Mouse (Mus musculus) midbrain, embryonic 16.5 days (tissue): ENCODE results near the gene Olfr65. TPM values are rescaled to one million over a fixed set of nuclear protein-coding genes. Genes with fewer than 3 reads are reported as not detected.

ENCODE experiments used
- ATAC-seq: fragments of 200-750 bp; cut with Nextera tagmentation; 2 replicates; pipeline ENCODE4 v1.8.0; 2017; ENCODE audit warnings: moderate TSS enrichment
- H3K27ac ChIP-seq: fragments of 300-500 bp; sonication (generic); 2 replicates; pipeline ENCODE4 v1.5.1; 2014; ENCODE audit warnings: mild to moderate bottlenecking, low read length, mixed read lengths
- H3K27me3 ChIP-seq: fragments of 300-500 bp; sonication (generic); 2 replicates; pipeline ENCODE4 v1.6.1; 2014; ENCODE audit warnings: low read depth, low read length, mixed read lengths; ENCODE audit not compliant: control insufficient read depth, insufficient read depth
- H3K36me3 ChIP-seq: fragments of 300-500 bp; sonication (generic); 2 replicates; pipeline ENCODE4 v1.6.1; 2014; ENCODE audit warnings: mild to moderate bottlenecking, low read length, moderate library complexity, mixed read lengths; ENCODE audit not compliant: control insufficient read depth, insufficient read depth
- H3K4me1 ChIP-seq: fragments of 300-500 bp; sonication (generic); 2 replicates; pipeline ENCODE4 v1.6.1; 2014; ENCODE audit warnings: mild to moderate bottlenecking, low read length, mixed read lengths; ENCODE audit not compliant: control insufficient read depth, insufficient read depth
- H3K4me2 ChIP-seq: fragments of 300-500 bp; sonication (generic); 2 replicates; pipeline ENCODE4 v1.6.1; 2014; ENCODE audit warnings: mild to moderate bottlenecking, low read length, mixed read lengths
- H3K4me3 ChIP-seq: fragments of 300-500 bp; sonication (generic); 2 replicates; pipeline ENCODE4 v1.5.1; 2014; ENCODE audit warnings: low read depth, mild to moderate bottlenecking, low read length, moderate library complexity, mixed read lengths
- H3K9ac ChIP-seq: fragments of 300-500 bp; sonication (generic); 2 replicates; pipeline ENCODE4 v1.6.1; 2014; ENCODE audit warnings: low read depth, low read length, mixed read lengths
- H3K9me3 ChIP-seq: fragments of 300-500 bp; sonication (generic); replicated peaks from 2 replicates; pipeline ENCODE4 v1.6.1; 2014; ENCODE audit warnings: mild to moderate bottlenecking, low read length, mixed read lengths; ENCODE audit not compliant: control insufficient read depth, poor library complexity, severe bottlenecking
- WGBS: fragments of 180-500 bp; shearing (Covaris S2); extraction: QIAGEN DNeasy Blood & Tissue Kit; methylation state at CpG from one replicate; pipeline ENCODE4 v1.1.7; 2014; 5-methylcytosine and 5-hydroxymethylcytosine counted together
- polyA plus RNA-seq: library from polyadenylated mRNA; unstranded; fragments of >200 nt; fragmentation: Nextera tagmentation; extraction: Ambion mirVana; gene quantifications from 2 replicates; pipeline ENCODE4 v1.2.1, GENCODE M21; 2015

Olfr65 gene
- polyA plus RNA-seq, 1 experiment from 2014 or later = not detected

DNA sequence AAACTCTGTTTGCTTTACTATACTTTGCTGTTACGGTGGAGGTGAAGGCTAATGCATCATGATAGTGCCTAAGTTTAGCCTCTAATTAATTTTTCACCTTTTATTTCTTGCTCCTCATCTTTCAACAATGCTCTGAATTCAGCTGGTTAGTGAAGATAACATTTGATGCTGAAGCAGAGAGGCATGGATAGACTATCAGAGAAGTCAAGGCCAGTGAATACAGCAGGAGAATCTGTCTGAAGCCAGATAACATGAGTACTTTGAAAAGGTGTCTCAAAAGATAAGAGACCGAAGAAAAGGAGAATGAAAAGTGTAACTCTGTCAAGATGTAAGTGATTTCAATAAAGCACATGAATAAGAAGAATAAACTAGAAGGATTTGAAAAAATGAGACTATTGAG, 26.2 kb upstream of the Olfr65 start:
- WGBS = 86% methylated on average over 2 of the region's 2 CpGs
- H3K4me3 ChIP-seq = no peak overlapping the region
- H3K9me3 ChIP-seq = no peaks in the 10 kb centered on the region
- ATAC-seq = no peak
- no peaks in the 10 kb centered on the region for H3K27me3 ChIP-seq
- no peak overlapping the region for H3K4me2 ChIP-seq
- no peak overlapping the region for H3K9ac ChIP-seq
- H3K27ac ChIP-seq = no peak overlapping the region
- no peaks in the 10 kb centered on the region for H3K36me3 ChIP-seq
- H3K4me1 ChIP-seq = no peaks in the 10 kb centered on the region

DNA sequence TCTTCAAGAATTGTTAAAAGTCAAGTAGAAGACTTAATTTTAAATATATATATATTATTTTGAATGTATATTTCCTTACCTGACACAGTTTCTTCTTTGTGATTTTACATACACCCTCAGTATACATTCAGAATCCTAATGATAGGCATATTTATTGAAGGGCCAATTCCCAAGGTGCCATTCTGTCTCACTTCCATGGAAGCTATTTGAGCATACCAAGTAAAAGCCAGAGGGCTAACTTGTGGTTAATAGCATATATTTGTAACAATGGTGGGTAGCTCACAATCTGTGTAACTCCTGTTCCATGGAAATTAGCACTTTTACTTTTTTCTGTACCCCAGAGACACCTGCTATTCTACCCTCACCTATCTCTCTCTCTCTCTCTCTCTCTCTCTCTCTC, 17.1 kb upstream of the Olfr65 start, which contains the start of gene Olfr66:
Gene Olfr66 (minus strand): TSS at position 101 of the 400 bp plus-strand sequence.
- Histone ChIP-seq H3K27ac (no peak within 1 kb of the TSS), H3K4me1 (no peaks in the 10 kb centered on the region), H3K4me3 (no peak within 1 kb of the TSS), H3K27me3 (no peaks in the 10 kb centered on the region), H3K9me3 (no peaks in the 10 kb centered on the region), H3K9ac (no peak within 1 kb of the TSS), H3K4me2 (no peak within 1 kb of the TSS), H3K36me3 (no peaks in the 10 kb centered on the region)
- no peak for ATAC-seq

DNA sequence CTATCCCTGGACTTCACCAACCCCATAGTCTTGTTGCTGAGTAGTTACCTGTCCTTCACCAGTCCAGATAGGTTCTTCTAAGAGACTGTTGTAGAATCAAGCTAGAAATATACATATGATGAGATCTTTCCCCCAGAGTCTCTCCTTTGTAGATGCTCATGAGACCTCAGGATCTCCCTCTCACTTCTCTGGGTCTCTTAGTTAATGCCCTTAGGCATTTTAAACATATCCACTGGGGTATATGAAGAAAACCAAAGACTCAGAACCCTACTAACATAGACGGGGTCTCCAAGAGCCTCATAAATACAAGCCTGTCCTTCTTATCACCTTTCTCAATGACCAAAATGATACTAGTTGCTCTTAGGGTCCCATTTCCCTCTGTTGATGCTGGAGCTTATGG, 8.9 kb upstream of the Olfr65 start, which contains the start of gene Olfr64:
Gene Olfr64 (minus strand): TSS at position 101 of the 400 bp plus-strand sequence.
- Histone ChIP-seq H3K27me3 (no peaks in the 10 kb centered on the region), H3K36me3 (no peaks in the 10 kb centered on the region), H3K4me3 (no peak within 1 kb of the TSS), H3K9ac (no peak within 1 kb of the TSS), H3K4me2 (no peak within 1 kb of the TSS), H3K4me1 (no peaks in the 10 kb centered on the region), H3K9me3 (0 out of 2 replicates have a peak, but pooled peaks cover 3% of the 10 kb centered on the region), H3K27ac (no peak within 1 kb of the TSS)
- no peak for ATAC-seq
- WGBS = 85% methylated on average over 1 of the region's 1 CpGs

DNA sequence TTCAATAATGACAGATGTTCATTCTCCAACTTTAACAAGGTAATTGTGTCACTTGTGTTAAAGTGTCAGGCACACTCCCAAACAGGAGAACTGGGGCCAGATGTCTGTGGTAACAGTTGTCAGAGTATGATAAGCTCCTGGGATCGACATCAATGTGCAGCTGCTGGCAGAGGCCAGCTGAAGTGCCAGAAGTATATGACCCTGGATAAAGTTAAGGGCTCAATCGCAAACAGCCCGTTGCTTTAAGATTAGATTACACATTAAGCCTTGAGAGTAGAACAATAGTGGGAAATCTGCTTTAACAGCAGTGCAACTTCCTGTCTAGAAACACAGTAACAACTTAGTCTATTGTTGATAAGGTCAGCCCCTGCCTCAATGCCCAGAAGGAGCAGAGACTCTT, 6.8 kb downstream of the Olfr65 start:
- ATAC-seq = no peak
- no peak overlapping the region for H3K9ac ChIP-seq
- no peak overlapping the region for H3K27ac ChIP-seq
- no peaks in the 10 kb centered on the region for H3K9me3 ChIP-seq
- H3K36me3 ChIP-seq = no peaks in the 10 kb centered on the region
- no peak overlapping the region for H3K4me3 ChIP-seq
- H3K4me1 ChIP-seq = no peaks in the 10 kb centered on the region
- no peak overlapping the region for H3K4me2 ChIP-seq
- H3K27me3 ChIP-seq = no peaks in the 10 kb centered on the region
- WGBS = 51% methylated on average over 3 of the region's 3 CpGs

DNA sequence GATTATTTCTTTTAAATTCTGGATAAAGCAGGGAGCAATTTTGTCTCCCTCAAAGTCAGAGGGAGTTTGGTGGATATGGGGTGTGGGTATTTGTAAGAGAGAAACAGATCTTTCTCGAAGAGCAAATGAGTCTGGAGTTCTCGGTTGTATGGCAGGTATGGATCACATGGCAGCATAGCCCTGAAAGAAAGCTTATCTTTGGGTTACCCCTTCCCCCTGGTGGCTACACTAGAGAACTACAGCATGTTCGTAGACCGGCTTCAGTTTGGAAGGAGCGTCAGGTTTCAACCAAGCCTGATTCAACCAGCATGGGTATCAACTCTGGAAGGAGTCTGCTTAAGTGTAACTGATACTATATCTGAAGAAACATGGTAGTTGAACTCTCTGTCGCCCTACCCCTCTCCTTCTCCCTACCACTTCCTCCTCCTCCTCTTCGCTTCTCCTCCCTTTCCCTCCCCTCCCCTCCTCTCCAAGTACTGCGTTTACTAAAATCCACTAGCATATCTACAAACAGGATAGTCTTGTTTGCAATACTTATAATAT, 9.8 kb downstream of the Olfr65 start:
- no peaks in the 10 kb centered on the region for H3K27me3 ChIP-seq
- no peaks in the 10 kb centered on the region for H3K9me3 ChIP-seq
- H3K36me3 ChIP-seq = no peaks in the 10 kb centered on the region
- WGBS = 50% methylated on average over 8 of the region's 8 CpGs
- H3K27ac ChIP-seq = no peak overlapping the region
- no peak for ATAC-seq
- no peak overlapping the region for H3K4me2 ChIP-seq
- no peak overlapping the region for H3K9ac ChIP-seq
- no peaks in the 10 kb centered on the region for H3K4me1 ChIP-seq
- no peak overlapping the region for H3K4me3 ChIP-seq

DNA sequence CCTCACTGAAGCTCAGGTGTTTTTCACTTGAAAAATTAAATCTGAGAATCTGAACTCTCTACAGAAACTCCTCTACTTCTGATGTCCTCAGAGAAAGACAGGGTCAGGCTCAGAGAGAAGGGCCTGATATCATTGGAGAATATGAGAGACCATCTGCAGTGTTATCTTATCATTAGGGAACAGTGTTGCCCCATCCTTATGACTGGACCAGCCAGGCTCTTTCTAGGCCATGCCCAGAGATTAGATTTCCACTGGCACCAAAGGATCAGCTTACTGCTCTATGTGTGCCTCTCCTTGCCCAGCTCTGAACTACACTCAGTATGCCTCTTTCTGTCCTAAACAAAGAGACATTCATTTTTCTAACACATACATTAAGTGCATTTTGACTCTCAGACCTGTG, 12.1 kb downstream of the Olfr65 start:
- H3K4me3 ChIP-seq = no peak overlapping the region
- no peak overlapping the region for H3K27ac ChIP-seq
- H3K36me3 ChIP-seq = no peaks in the 10 kb centered on the region
- H3K9ac ChIP-seq = no peak overlapping the region
- H3K27me3 ChIP-seq = no peaks in the 10 kb centered on the region
- no peaks in the 10 kb centered on the region for H3K9me3 ChIP-seq
- no peak for ATAC-seq
- H3K4me2 ChIP-seq = no peak overlapping the region
- no peaks in the 10 kb centered on the region for H3K4me1 ChIP-seq

DNA sequence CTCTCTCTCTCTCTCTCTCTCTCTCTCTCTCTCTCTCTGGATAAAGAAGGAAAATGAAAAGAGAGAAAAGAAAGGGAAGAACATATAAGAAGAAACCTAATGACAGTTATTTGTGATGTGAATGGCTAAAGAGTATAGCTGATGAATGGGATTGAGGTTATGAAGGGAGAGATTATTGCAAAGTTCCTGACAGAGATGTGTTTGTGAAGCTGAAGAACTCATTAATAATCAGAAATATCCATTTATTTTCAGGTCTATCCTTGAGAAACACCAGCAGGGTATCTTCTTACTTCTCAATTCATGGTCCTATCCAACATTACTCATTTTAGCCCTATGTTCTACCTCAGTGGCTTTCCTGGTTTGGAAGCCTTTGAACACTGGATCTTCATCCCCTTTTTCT, 25.2 kb downstream of the Olfr65 start, which contains the start of gene Olfr631:
Gene Olfr631 (plus strand): TSS at position 301 of the 400 bp plus-strand sequence.
- H3K9ac ChIP-seq = no peak within 1 kb of the TSS
- H3K4me2 ChIP-seq = no peak within 1 kb of the TSS
- no peaks in the 10 kb centered on the region for H3K9me3 ChIP-seq
- H3K27me3 ChIP-seq = no peaks in the 10 kb centered on the region
- H3K4me1 ChIP-seq = no peaks in the 10 kb centered on the region
- H3K36me3 ChIP-seq = no peaks in the 10 kb centered on the region
- ATAC-seq = no peak
- no peak within 1 kb of the TSS for H3K4me3 ChIP-seq
- no peak within 1 kb of the TSS for H3K27ac ChIP-seq

DNA sequence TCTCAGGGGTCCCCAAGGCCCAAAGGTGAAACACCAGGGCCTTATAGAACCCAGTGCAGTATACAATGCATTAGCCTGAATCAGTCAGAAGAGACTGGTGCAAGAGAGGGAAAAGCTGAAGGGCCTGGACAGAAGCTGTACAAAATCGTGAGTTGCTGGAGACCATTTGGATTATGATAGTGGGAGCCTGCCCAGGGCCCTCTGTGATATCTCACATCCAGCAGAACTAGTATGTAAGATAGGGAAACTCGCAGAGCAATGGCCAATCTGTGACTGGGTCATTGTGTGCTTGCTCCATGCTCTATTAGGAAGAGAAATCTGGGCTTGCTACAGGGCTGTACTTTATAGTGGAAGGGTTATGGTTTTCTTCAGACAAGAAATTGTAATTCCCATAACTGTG, 31.0 kb downstream of the Olfr65 start, which contains the start of gene Olfr632:
Gene Olfr632 (plus strand): TSS at position 84 of the 400 bp plus-strand sequence.
- Histone ChIP-seq H3K4me3 (no peak within 1 kb of the TSS), H3K4me1 (no peaks in the 10 kb centered on the region), H3K36me3 (no peaks in the 10 kb centered on the region), H3K4me2 (no peak within 1 kb of the TSS), H3K27ac (no peak within 1 kb of the TSS), H3K27me3 (no peaks in the 10 kb centered on the region), H3K9ac (no peak within 1 kb of the TSS), H3K9me3 (no peaks in the 10 kb centered on the region)
- ATAC-seq = no peak
- 79% methylated on average over 2 of the region's 2 CpGs for WGBS

DNA sequence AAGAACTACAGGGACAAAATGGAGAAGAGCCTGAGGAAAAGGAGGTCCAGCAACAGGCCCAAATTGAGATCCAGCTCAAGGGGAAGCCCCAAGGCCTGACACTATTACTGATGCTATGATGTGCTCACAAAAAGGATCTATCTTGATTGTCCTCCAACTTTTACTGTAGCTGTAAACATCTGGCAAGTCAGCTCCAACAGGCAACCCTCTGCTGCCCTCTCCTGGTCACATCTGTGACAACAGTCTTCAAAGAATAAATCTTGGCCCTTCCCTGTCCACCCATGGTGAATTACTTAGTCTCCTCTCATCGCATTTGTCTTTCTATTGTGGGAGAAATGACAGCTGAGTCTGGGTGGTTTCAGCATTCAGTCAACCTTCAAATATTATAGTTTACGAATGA, 39.4 kb downstream of the Olfr65 start:
- no peak overlapping the region for H3K4me2 ChIP-seq
- no peaks in the 10 kb centered on the region for H3K36me3 ChIP-seq
- H3K4me3 ChIP-seq = no peak overlapping the region
- H3K9ac ChIP-seq = no peak overlapping the region
- ATAC-seq = no peak
- H3K4me1 ChIP-seq = no peaks in the 10 kb centered on the region
- 23% methylated on average over 2 of the region's 2 CpGs for WGBS
- H3K27me3 ChIP-seq = no peaks in the 10 kb centered on the region
- no peaks in the 10 kb centered on the region for H3K9me3 ChIP-seq
- no peak overlapping the region for H3K27ac ChIP-seq
